Mouse (Mus musculus): ENCODE data around the gene Gdnf. TPM values are rescaled to one million over a fixed set of nuclear protein-coding genes. Genes with fewer than 3 reads are reported as not detected.

Gene Gdnf
- polyA plus RNA-seq, 1 experiment from 2014 or later: 4.3 TPM

GRCm38 (mm10) chr15:7875879-7876278 lies 65.2 kb downstream of the Gdnf start:
- ATAC-seq (replicated peaks; ENCODE audit: low FRiP score, low TSS enrichment, low read depth) (no peak), DNase-seq (ENCODE audit: low spot score) (no peak)
- Histone ChIP-seq H3K27me3 (replicated peaks; ENCODE audit: control insufficient read depth, insufficient read depth, low read length) (no peaks in the 10 kb centered on the region), H3K4me1 (replicated peaks; ENCODE audit: control insufficient read depth, insufficient read depth, low read length) (no peaks in the 10 kb centered on the region), H3K9ac (ENCODE audit: low read length) (no peak overlapping the region), H3K27ac (ENCODE audit: low read depth) (no peak overlapping the region), H3K36me3 (ENCODE audit: control insufficient read depth, insufficient read depth, low read length) (no peaks in the 10 kb centered on the region), H3K9me3 (ENCODE audit: control insufficient read depth, low read length) (no peaks in the 10 kb centered on the region), H3K4me3 (ENCODE audit: low read depth, low read length) (no peak overlapping the region), H3K4me2 (ENCODE audit: low read length) (no peak overlapping the region)
- WGBS: 78% methylated on average over 6 of the region's 6 CpGs

- H3K9ac ChIP-seq (ENCODE audit: low read length): no peak overlapping the region
- no peaks in the 10 kb centered on the region for H3K27me3 ChIP-seq (replicated peaks; ENCODE audit: control insufficient read depth, insufficient read depth, low read length)
- 0 out of 2 replicates have a peak, but pooled peaks cover 2% of the 10 kb centered on the region for H3K36me3 ChIP-seq (ENCODE audit: control insufficient read depth, insufficient read depth, low read length)
- DNase-seq (ENCODE audit: low spot score): no peak
- no peak for ATAC-seq (replicated peaks; ENCODE audit: low FRiP score, low TSS enrichment, low read depth)
- H3K9me3 ChIP-seq (ENCODE audit: control insufficient read depth, low read length): no peaks in the 10 kb centered on the region
- H3K4me1 ChIP-seq (replicated peaks; ENCODE audit: control insufficient read depth, insufficient read depth, low read length): no peaks in the 10 kb centered on the region
- no peak overlapping the region for H3K4me2 ChIP-seq (ENCODE audit: low read length)
- 78% methylated on average over 22 of the region's 22 CpGs for WGBS
- no peak overlapping the region for H3K4me3 ChIP-seq (ENCODE audit: low read depth, low read length)
- no peak overlapping the region for H3K27ac ChIP-seq (ENCODE audit: low read depth)
Measured at GRCm38 (mm10) chr15:7877560-7878467, 67.2 kb downstream of the Gdnf start.

GRCm38 (mm10) chr15:7878861-7879260 lies 68.2 kb downstream of the Gdnf start:
- H3K4me1 ChIP-seq (replicated peaks; ENCODE audit: control insufficient read depth, insufficient read depth, low read length): no peaks in the 10 kb centered on the region
- H3K4me3 ChIP-seq (ENCODE audit: low read depth, low read length): no peak overlapping the region
- H3K9me3 ChIP-seq (ENCODE audit: control insufficient read depth, low read length): no peaks in the 10 kb centered on the region
- WGBS: 88% methylated on average over 10 of the region's 10 CpGs
- no peak for ATAC-seq (replicated peaks; ENCODE audit: low FRiP score, low TSS enrichment, low read depth)
- no peaks in the 10 kb centered on the region for H3K27me3 ChIP-seq (replicated peaks; ENCODE audit: control insufficient read depth, insufficient read depth, low read length)
- 0 out of 2 replicates have a peak, but pooled peaks cover 7% of the 10 kb centered on the region for H3K36me3 ChIP-seq (ENCODE audit: control insufficient read depth, insufficient read depth, low read length)
- H3K9ac ChIP-seq (ENCODE audit: low read length): no peak overlapping the region
- no peak overlapping the region for H3K4me2 ChIP-seq (ENCODE audit: low read length)
- no peak overlapping the region for H3K27ac ChIP-seq (ENCODE audit: low read depth)
- no peak for DNase-seq (ENCODE audit: low spot score)

GRCm38 (mm10) chr15:7879956-7880355 lies 69.3 kb downstream of the Gdnf start:
- no peaks in the 10 kb centered on the region for H3K27me3 ChIP-seq (replicated peaks; ENCODE audit: control insufficient read depth, insufficient read depth, low read length)
- H3K4me3 ChIP-seq (ENCODE audit: low read depth, low read length): no peak overlapping the region
- DNase-seq (ENCODE audit: low spot score) (no peak), ATAC-seq (replicated peaks; ENCODE audit: low FRiP score, low TSS enrichment, low read depth) (no peak)
- no peak overlapping the region for H3K4me2 ChIP-seq (ENCODE audit: low read length)
- no peak overlapping the region for H3K27ac ChIP-seq (ENCODE audit: low read depth)
- 74% methylated on average over 7 of the region's 7 CpGs for WGBS
- H3K36me3 ChIP-seq (ENCODE audit: control insufficient read depth, insufficient read depth, low read length): 0 out of 2 replicates have a peak, but pooled peaks cover 7% of the 10 kb centered on the region
- no peak overlapping the region for H3K9ac ChIP-seq (ENCODE audit: low read length)
- H3K4me1 ChIP-seq (replicated peaks; ENCODE audit: control insufficient read depth, insufficient read depth, low read length): no peaks in the 10 kb centered on the region
- H3K9me3 ChIP-seq (ENCODE audit: control insufficient read depth, low read length): no peaks in the 10 kb centered on the region

GRCm38 (mm10) chr15:7884181-7884580 lies 73.5 kb downstream of the Gdnf start:
- Histone ChIP-seq H3K27ac (ENCODE audit: low read depth) (no peak overlapping the region), H3K36me3 (ENCODE audit: control insufficient read depth, insufficient read depth, low read length) (0 out of 2 replicates have a peak, but pooled peaks cover 7% of the 10 kb centered on the region), H3K9me3 (ENCODE audit: control insufficient read depth, low read length) (no peaks in the 10 kb centered on the region), H3K4me1 (replicated peaks; ENCODE audit: control insufficient read depth, insufficient read depth, low read length) (no peaks in the 10 kb centered on the region), H3K27me3 (replicated peaks; ENCODE audit: control insufficient read depth, insufficient read depth, low read length) (no peaks in the 10 kb centered on the region), H3K4me3 (ENCODE audit: low read depth, low read length) (no peak overlapping the region), H3K4me2 (ENCODE audit: low read length) (no peak overlapping the region), H3K9ac (ENCODE audit: low read length) (no peak overlapping the region)
- 84% methylated on average over 11 of the region's 11 CpGs for WGBS
- ATAC-seq (replicated peaks; ENCODE audit: low FRiP score, low TSS enrichment, low read depth) (no peak), DNase-seq (ENCODE audit: low spot score) (no peak)

GRCm38 (mm10) chr15:7885106-7885505 lies 74.5 kb downstream of the Gdnf start:
- no peak for DNase-seq (ENCODE audit: low spot score)
- ATAC-seq (replicated peaks; ENCODE audit: low FRiP score, low TSS enrichment, low read depth): no peak
- Histone ChIP-seq H3K4me1 (replicated peaks; ENCODE audit: control insufficient read depth, insufficient read depth, low read length) (peaks cover 5% of the 10 kb centered on the region; the same call in 1 of the 2 replicates), H3K36me3 (ENCODE audit: control insufficient read depth, insufficient read depth, low read length) (0 out of 2 replicates have a peak, but pooled peaks cover 7% of the 10 kb centered on the region), H3K4me2 (ENCODE audit: low read length) (no peak overlapping the region), H3K27me3 (replicated peaks; ENCODE audit: control insufficient read depth, insufficient read depth, low read length) (no peaks in the 10 kb centered on the region), H3K4me3 (ENCODE audit: low read depth, low read length) (no peak overlapping the region), H3K9ac (ENCODE audit: low read length) (no peak overlapping the region), H3K27ac (ENCODE audit: low read depth) (no peak overlapping the region), H3K9me3 (ENCODE audit: control insufficient read depth, low read length) (no peaks in the 10 kb centered on the region)
- 57% methylated on average over 10 of the region's 10 CpGs for WGBS

GRCm38 (mm10) chr15:7886591-7886990 lies 75.9 kb downstream of the Gdnf start:
- no peak for ATAC-seq (replicated peaks; ENCODE audit: low FRiP score, low TSS enrichment, low read depth)
- H3K4me2 ChIP-seq (ENCODE audit: low read length): no peak overlapping the region
- H3K4me1 ChIP-seq (replicated peaks; ENCODE audit: control insufficient read depth, insufficient read depth, low read length): peaks cover 14% of the 10 kb centered on the region
- no peak for DNase-seq (ENCODE audit: low spot score)
- no peak overlapping the region for H3K27ac ChIP-seq (ENCODE audit: low read depth)
- no peaks in the 10 kb centered on the region for H3K9me3 ChIP-seq (ENCODE audit: control insufficient read depth, low read length)
- H3K4me3 ChIP-seq (ENCODE audit: low read depth, low read length): no peak overlapping the region
- H3K36me3 ChIP-seq (ENCODE audit: control insufficient read depth, insufficient read depth, low read length): 0 out of 2 replicates have a peak, but pooled peaks cover 7% of the 10 kb centered on the region
- no peaks in the 10 kb centered on the region for H3K27me3 ChIP-seq (replicated peaks; ENCODE audit: control insufficient read depth, insufficient read depth, low read length)
- H3K9ac ChIP-seq (ENCODE audit: low read length): no peak overlapping the region
- 89% methylated on average over 8 of the region's 8 CpGs for WGBS

Data from intestine, embryonic 14.5 days (tissue).